Mouse (Mus musculus): Measurements from ENCODE around the gene Fzd10. TPM values are rescaled to one million over a fixed set of nuclear protein-coding genes. Genes with fewer than 3 reads are reported as not detected.

Gene Fzd10
- polyA plus RNA-seq (2017; shearing (Covaris generic)) = not detected

DNA sequence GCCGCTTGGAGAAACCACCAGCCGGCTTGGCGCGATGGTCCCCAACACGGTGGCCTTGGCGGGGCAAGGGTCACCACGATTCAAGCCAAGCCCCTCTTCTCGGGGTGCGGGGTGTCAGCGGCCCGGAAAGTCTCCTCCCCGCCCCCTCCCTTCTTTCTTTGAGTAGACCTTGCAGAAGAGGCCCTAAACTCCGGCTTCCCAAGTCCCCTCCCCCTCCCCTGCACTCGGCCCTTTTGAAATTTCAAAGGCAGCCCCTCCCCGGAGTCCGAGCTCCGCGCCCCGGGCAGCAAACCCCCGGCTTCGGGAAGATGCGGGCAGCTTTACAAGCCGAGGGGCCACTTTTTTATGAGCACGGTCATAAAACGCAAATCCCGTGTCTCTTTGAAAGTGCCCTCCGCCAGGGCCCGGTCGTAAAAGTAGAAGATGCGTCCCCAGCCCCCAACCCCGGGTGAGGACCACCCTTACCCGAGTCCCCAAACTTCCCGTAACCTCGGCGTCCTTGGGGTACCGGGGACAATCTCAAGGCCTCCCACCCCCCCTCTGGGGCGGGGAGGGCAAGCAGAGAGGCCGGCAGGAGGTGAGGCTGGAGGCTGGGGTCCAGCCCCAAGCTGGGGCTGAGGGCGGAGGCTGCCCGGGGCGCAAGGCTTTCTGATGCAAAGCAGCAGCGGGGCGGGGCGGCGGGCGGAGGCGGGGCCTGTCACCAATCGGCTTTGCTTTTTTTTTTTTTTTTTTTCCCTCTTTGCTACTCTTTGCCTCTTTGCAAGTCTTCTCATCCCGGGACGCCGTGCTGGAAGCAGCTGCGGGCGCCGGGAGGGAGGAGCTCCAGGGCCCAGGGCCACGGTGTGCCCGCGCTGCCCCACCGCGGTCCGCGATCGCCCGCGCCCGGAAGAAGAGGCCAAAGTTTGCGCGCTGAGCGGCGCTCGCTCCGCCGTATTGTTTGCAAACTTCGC is at the start of gene Fzd10:
Fzd10 (plus strand) TSS at position 773 of the 950 bp plus-strand sequence.

Other genes with a start within 250 kb of the Fzd10 start
- not detected for gene Tmem132d, start 167.8 kb upstream of the Fzd10 start, polyA plus RNA-seq (2017; shearing (Covaris generic))
- gene Piwil1, start 101.7 kb downstream of the Fzd10 start, polyA plus RNA-seq (2017; shearing (Covaris generic)) = not detected